In genomic region chr7:66247274-66248021, GRCm38 (mm10) we compare ENCODE assay signal across 10 mouse cellular contexts.
A peak's percentile ranks its signal among the peaks of the same experiment; 100 is the strongest.
DNase-seq lines count a peak whose midpoint lies in the region; ATAC-seq and TF ChIP-seq lines count a peak whose summit lies in the region.
"Had no signal": no experiment of that assay in that cellular context is flagged by ENCODE, and none has a peak within 500 bp of the region (broad histone marks: within the 10 kb centered on the region; RNA-seq: fewer than 3 reads in every experiment).

No protein-coding gene starts in this region.

- peak overlapping the region; percentile 33 for H3K9ac ChIP-seq in midbrain, embryonic 11.5 days (ENCODE audit: low read length)
- no peak overlapping the region for H3K9ac ChIP-seq in lung, postnatal 0 days (replicated peaks; ENCODE audit: low read depth)

- TF ChIP-seq EP300 in lung, postnatal 0 days (IDR thresholded peaks at IDR 0.05): no peak

- H3K27me3 ChIP-seq in kidney, adult 2 months (replicated peaks; ENCODE audit: control insufficient read depth, insufficient read depth, low read length): no peaks in the 10 kb centered on the region
- no peaks in the 10 kb centered on the region for H3K27me3 ChIP-seq in midbrain, embryonic 11.5 days (ENCODE audit: control insufficient read depth, insufficient read depth, low read length)
- H3K27me3 ChIP-seq in lung, postnatal 0 days (replicated peaks; ENCODE audit: insufficient read depth, low read length): no peaks in the 10 kb centered on the region

- no peak for TF ChIP-seq CTCF in kidney, adult 2 months (conservative IDR thresholded peaks at IDR 0.05; ENCODE audit: insufficient read depth, insufficient read length, low read depth, low read length)
- TF ChIP-seq CTCF in lung, postnatal 0 days (IDR thresholded peaks at IDR 0.05): no peak

- H3K4me2 ChIP-seq in midbrain, embryonic 11.5 days: peak overlapping the region; percentile 23
- H3K4me2 ChIP-seq in lung, postnatal 0 days (replicated peaks; ENCODE audit: low read depth, low read length): no peak overlapping the region

- no peak overlapping the region for H3K27ac ChIP-seq in kidney, adult 2 months (ENCODE audit: insufficient read depth, low read depth, low read length)
- peak overlapping the region; percentile 63 for H3K27ac ChIP-seq in midbrain, embryonic 11.5 days (ENCODE audit: low read depth, low read length)
- no peak overlapping the region for H3K27ac ChIP-seq in lung, postnatal 0 days (ENCODE audit: low read length)
- H3K27ac ChIP-seq: macrophage had no signal

- DNase-seq in kidney, adult 2 months: peak; percentile 44
- DNase-seq in kidney, adult 18-20 months: no peak
- peak; percentile 37 for DNase-seq in adrenal gland, postnatal 25 days
- peak; percentile 50 for DNase-seq in forelimb bud, embryonic 11.5 days (ENCODE audit: low read depth, low spot score)
- peak; percentile 69 to 82 for DNase-seq in layer of hippocampus, postnatal 10 days (ENCODE audit: low spot score in 2 of 2)
- peak; percentile 91 for DNase-seq in midbrain, embryonic 11.5 days (ENCODE audit: low spot score, missing footprints)
- DNase-seq in c-Kit-positive CD71-positive TER-119-positive erythroid progenitor cells, embryonic 14.5 days (ENCODE audit: low spot score): no peak
- DNase-seq in lung, postnatal 0 days (ENCODE audit: low spot score): no peak

- H3K9me3 ChIP-seq in midbrain, embryonic 11.5 days (ENCODE audit: control insufficient read depth, low read length): no peaks in the 10 kb centered on the region
- H3K9me3 ChIP-seq in lung, postnatal 0 days (ENCODE audit: low read length): no peaks in the 10 kb centered on the region
- H3K9me3 ChIP-seq: G1E had no signal

- H3K36me3 ChIP-seq in kidney, adult 2 months (ENCODE audit: control insufficient read depth, insufficient read depth, low read length): no peaks in the 10 kb centered on the region
- no peaks in the 10 kb centered on the region for H3K36me3 ChIP-seq in midbrain, embryonic 11.5 days (ENCODE audit: control insufficient read depth, insufficient read depth, low read length)
- H3K36me3 ChIP-seq in lung, postnatal 0 days (ENCODE audit: insufficient read depth, low read length): no peaks in the 10 kb centered on the region
- H3K36me3 ChIP-seq: G1E had no signal

- WGBS in kidney, adult 2 months: 47% methylated on average over 12 of the region's 12 CpGs
- 29% methylated on average over 12 of the region's 12 CpGs for WGBS in midbrain, embryonic 11.5 days
- WGBS in lung, postnatal 0 days: 63% methylated on average over 12 of the region's 12 CpGs

- ATAC-seq in midbrain, embryonic 11.5 days (ENCODE audit: low FRiP score): peak; percentile 80
- no peak for ATAC-seq in lung, postnatal 0 days

- H3K4me3 ChIP-seq in kidney, adult 2 months (ENCODE audit: insufficient read depth, low read depth, low read length): no peak overlapping the region
- no peak overlapping the region for H3K4me3 ChIP-seq in midbrain, embryonic 11.5 days (ENCODE audit: low read depth, low read length)
- H3K4me3 ChIP-seq in lung, postnatal 0 days (ENCODE audit: low read depth, low read length): no peak overlapping the region

- peaks cover 12% of the 10 kb centered on the region; the same call in 1 of the 2 replicates for H3K4me1 ChIP-seq in kidney, adult 2 months (ENCODE audit: control insufficient read depth, insufficient read depth, low read length)
- peaks cover 20% of the 10 kb centered on the region for H3K4me1 ChIP-seq in midbrain, embryonic 11.5 days (ENCODE audit: control insufficient read depth, insufficient read depth, low read length)
- no peaks in the 10 kb centered on the region for H3K4me1 ChIP-seq in lung, postnatal 0 days (ENCODE audit: insufficient read depth, low read depth, low read length)

- TF ChIP-seq POLR2A in kidney, adult 2 months (IDR thresholded peaks at IDR 0.05; ENCODE audit: low read depth, low read length): no peak

Comparison
In these comparisons a context has a peak if more than half of its experiments do, and no peak if none do; other contexts are left out.
1. DNase-seq: peak in kidney, adult 2 months (single experiment), adrenal gland, postnatal 25 days (single experiment), forelimb bud, embryonic 11.5 days (single experiment), layer of hippocampus, postnatal 10 days (2 of 2) and midbrain, embryonic 11.5 days (single experiment); none in kidney, adult 18-20 months (single experiment), c-Kit-positive CD71-positive TER-119-positive erythroid progenitor cells, embryonic 14.5 days (single experiment) and lung, postnatal 0 days (single experiment).